Mouse (Mus musculus) layer of hippocampus, postnatal 14 days (tissue): ENCODE measurements around the gene P2ry6. TPM values are rescaled to one million over a fixed set of nuclear protein-coding genes. Genes with fewer than 3 reads are reported as not detected.

Experiments
- total RNA-seq, 2 experiments: library from RNA; stranded (reverse); gene quantifications; 2 replicates each; pipeline ENCODE4 v1.2.3; 2021

Gene P2ry6
- total RNA-seq, 2 experiments from 2014 or later, result 3.0 to 6.0 TPM

Other genes starting within 250 kb of the P2ry6 start
- 10 to 100 TPM; 10.5 to 14.3 TPM for gene Relt, start 111.2 kb downstream of the P2ry6 start, total RNA-seq
- gene Arhgef17, start 42.5 kb downstream of the P2ry6 start, total RNA-seq, result 100 to 1,000 TPM; 113 to 117 TPM
- 1 to 10 TPM; 1.4 to 2.2 TPM for gene P2ry2, start 38.2 kb upstream of the P2ry6 start, total RNA-seq
- 10 to 100 TPM; 50.1 to 56.6 TPM for gene Fchsd2, start 118.2 kb upstream of the P2ry6 start, total RNA-seq